Mouse (Mus musculus) common myeloid progenitor, adult 5-6 weeks (primary cell): ENCODE data around the gene Thsd7a. TPM values are rescaled to one million over a fixed set of nuclear protein-coding genes. Genes with fewer than 3 reads are reported as not detected.
A peak's percentile ranks its signal among the peaks of the same experiment; 100 is the strongest.

ENCODE experiments used
- ATAC-seq: replicated peaks from 2 replicates; pipeline ENCODE4 v1.8.0; 2016; ENCODE audit warnings: low read depth, mild to moderate bottlenecking, moderate TSS enrichment, inconsistent platforms; ENCODE audit not compliant: poor library complexity, severe bottlenecking
- total RNA-seq: library from RNA; stranded (forward); fragments of 200-1000, 187-1606 nt; gene quantifications from 2 replicates; pipeline ENCODE4 v1.2.3, GENCODE M21; 2017

The Thsd7a gene
- total RNA-seq, 1 experiment from 2014 or later, result not detected

- no peak for ATAC-seq
These were observed 344.8 kb downstream of the Thsd7a start for GRCm38 (mm10) chr6:12404441-12404840.

- no peak for ATAC-seq
These were observed 346.2 kb downstream of the Thsd7a start for GRCm38 (mm10) chr6:12402996-12403395.

- ATAC-seq, result no peak
These were observed 351.3 kb downstream of the Thsd7a start for GRCm38 (mm10) chr6:12397776-12398522.

GRCm38 (mm10) chr6:12393574-12394380 lies 355.4 kb downstream of the Thsd7a start:
- peak; percentile 86 for ATAC-seq

- no peak for ATAC-seq
These were observed 362.5 kb downstream of the Thsd7a start for GRCm38 (mm10) chr6:12386731-12387130.

- ATAC-seq, result no peak
These were observed 363.6 kb downstream of the Thsd7a start for GRCm38 (mm10) chr6:12385591-12385990.

- no peak for ATAC-seq
These were observed 368.0 kb downstream of the Thsd7a start for GRCm38 (mm10) chr6:12381136-12381778.

GRCm38 (mm10) chr6:12380717-12381116 lies 368.5 kb downstream of the Thsd7a start:
- no peak for ATAC-seq

- no peak for ATAC-seq
These were observed 390.5 kb downstream of the Thsd7a start for GRCm38 (mm10) chr6:12358737-12359136.

GRCm38 (mm10) chr6:12353573-12353972 lies 395.6 kb downstream of the Thsd7a start:
- no peak for ATAC-seq

- ATAC-seq, result no peak
These were observed 397.0 kb downstream of the Thsd7a start for GRCm38 (mm10) chr6:12352165-12352719.

GRCm38 (mm10) chr6:12350753-12351152 lies 398.5 kb downstream of the Thsd7a start:
- ATAC-seq, result peak; percentile 39; the same call in 1 of the 2 replicates

- no peak for ATAC-seq
These were observed 400.0 kb downstream of the Thsd7a start for GRCm38 (mm10) chr6:12349105-12349759.

GRCm38 (mm10) chr6:12348667-12349066 lies 400.5 kb downstream of the Thsd7a start:
- ATAC-seq, result no peak

- no peak for ATAC-seq
These were observed 412.3 kb downstream of the Thsd7a start for GRCm38 (mm10) chr6:12336590-12337584.

GRCm38 (mm10) chr6:12315070-12315909 lies 433.9 kb downstream of the Thsd7a start:
- peak; percentile 90 for ATAC-seq

- ATAC-seq, result no peak
These were observed 441.7 kb downstream of the Thsd7a start for GRCm38 (mm10) chr6:12307502-12307901.
